Mouse (Mus musculus): Measurements from ENCODE around the gene Fscn1. TPM values are rescaled to one million over a fixed set of nuclear protein-coding genes. Genes with fewer than 3 reads are reported as not detected.

Fscn1 gene
- polyA plus RNA-seq, 1 experiment from 2014 or later: 517 TPM

DNA sequence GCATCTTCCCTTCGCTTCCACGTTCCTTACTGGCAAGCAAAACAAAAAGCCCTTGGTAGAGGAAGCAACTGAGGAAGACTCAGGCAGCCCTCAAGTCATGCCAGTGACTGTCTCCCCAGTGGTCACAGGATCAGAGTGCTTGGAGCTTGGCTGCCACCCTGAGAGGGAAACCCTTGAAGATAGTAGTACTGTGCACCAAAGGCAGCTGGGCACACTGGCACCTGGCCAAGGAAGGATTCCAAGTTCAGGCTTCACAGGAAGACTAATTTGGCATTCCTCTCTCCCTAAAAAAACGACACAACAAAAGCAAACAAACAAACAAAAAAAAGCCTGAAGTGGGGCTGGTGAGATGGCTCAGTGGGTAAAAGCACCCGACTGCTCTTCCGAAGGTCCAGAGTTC, 28.4 kb downstream of the Fscn1 start:
- Histone ChIP-seq H3K9me3 (no peaks in the 10 kb centered on the region), H3K27me3 (no peaks in the 10 kb centered on the region), H3K4me2 (no peak overlapping the region), H3K4me3 (no peak overlapping the region), H3K4me1 (replicated peaks) (no peaks in the 10 kb centered on the region), H3K9ac (no peak overlapping the region), H3K36me3 (peaks cover 35% of the 10 kb centered on the region), H3K27ac (replicated peaks) (no peak overlapping the region)
- no peak for ATAC-seq (ENCODE audit: low read depth)
- WGBS: 78% methylated on average over 5 of the region's 5 CpGs

GRCm38 (mm10) chr5:142989167-142989566, 29.0 kb downstream of the Fscn1 start:
- ATAC-seq (ENCODE audit: low read depth): no peak

DNA sequence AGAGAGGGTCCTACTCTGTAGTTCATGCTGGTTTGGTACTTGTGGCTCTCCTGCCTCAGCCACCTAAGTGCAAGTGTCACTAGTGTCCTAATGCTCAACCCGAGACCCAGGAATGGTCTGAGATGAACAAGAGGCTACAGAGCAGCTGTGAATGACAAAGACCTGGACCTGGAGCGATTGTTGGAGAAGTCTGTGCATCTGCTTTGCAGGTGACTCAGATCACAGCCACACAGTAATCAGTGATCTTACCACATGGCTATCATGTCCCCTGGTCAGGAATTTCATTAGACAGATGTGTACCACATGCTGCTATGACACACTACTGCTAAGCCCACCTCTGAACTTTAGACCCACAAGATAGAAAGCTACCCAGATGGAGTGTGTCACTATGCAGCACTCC, 34.6 kb downstream of the Fscn1 start:
- no peaks in the 10 kb centered on the region for H3K27me3 ChIP-seq
- no peaks in the 10 kb centered on the region for H3K9me3 ChIP-seq
- no peak overlapping the region for H3K9ac ChIP-seq
- no peak overlapping the region for H3K27ac ChIP-seq (replicated peaks)
- ATAC-seq (ENCODE audit: low read depth): no peak
- 90% methylated on average over 2 of the region's 2 CpGs for WGBS
- 0 out of 2 replicates have a peak, but pooled peaks cover 13% of the 10 kb centered on the region for H3K4me1 ChIP-seq (replicated peaks)
- peaks cover 43% of the 10 kb centered on the region for H3K36me3 ChIP-seq
- H3K4me2 ChIP-seq: no peak overlapping the region
- H3K4me3 ChIP-seq: no peak overlapping the region

More at GRCm38 (mm10) chr5:142989167-142989566, 29.0 kb downstream of the Fscn1 start:
- 88% methylated on average over 3 of the region's 3 CpGs for WGBS
- Histone ChIP-seq H3K4me1 (replicated peaks) (no peaks in the 10 kb centered on the region), H3K36me3 (peaks cover 42% of the 10 kb centered on the region), H3K27me3 (no peaks in the 10 kb centered on the region), H3K4me3 (no peak overlapping the region), H3K27ac (replicated peaks) (no peak overlapping the region), H3K9ac (no peak overlapping the region), H3K4me2 (no peak overlapping the region), H3K9me3 (no peaks in the 10 kb centered on the region)

DNA sequence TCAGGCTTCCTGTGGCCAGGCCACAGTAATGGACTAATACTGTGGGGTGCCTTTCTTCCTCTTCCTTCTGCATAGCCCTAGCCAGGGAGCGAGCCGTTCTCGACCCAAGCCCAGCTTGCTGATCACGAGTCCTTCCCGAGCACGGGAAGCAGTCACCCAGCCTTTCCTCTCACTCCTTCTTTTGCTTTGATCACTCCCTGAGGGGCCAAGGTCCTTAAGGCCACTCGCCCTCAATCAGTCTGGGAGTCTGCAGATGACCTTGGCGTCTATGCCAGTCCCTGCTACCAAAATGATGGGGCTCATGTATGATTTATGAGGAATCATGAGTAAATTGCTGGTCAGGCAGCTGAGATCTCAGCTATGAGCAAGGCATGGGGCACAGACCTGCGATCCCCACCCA, 37.4 kb downstream of the Fscn1 start:
- H3K4me3 ChIP-seq: no peak overlapping the region
- H3K27ac ChIP-seq (replicated peaks): no peak overlapping the region; the same call in 1 of the 2 replicates
- H3K4me2 ChIP-seq: no peak overlapping the region
- H3K27me3 ChIP-seq: no peaks in the 10 kb centered on the region
- ATAC-seq (ENCODE audit: low read depth): no peak
- 83% methylated on average over 9 of the region's 9 CpGs for WGBS
- no peak overlapping the region for H3K9ac ChIP-seq
- peaks cover 24% of the 10 kb centered on the region for H3K36me3 ChIP-seq
- no peaks in the 10 kb centered on the region for H3K9me3 ChIP-seq
- peaks cover 30% of the 10 kb centered on the region for H3K4me1 ChIP-seq (replicated peaks)

GRCm38 (mm10) chr5:142998171-142998570, 38.0 kb downstream of the Fscn1 start:
- H3K27me3 ChIP-seq: no peaks in the 10 kb centered on the region
- no peak overlapping the region for H3K4me3 ChIP-seq
- H3K4me2 ChIP-seq: no peak overlapping the region
- ATAC-seq (ENCODE audit: low read depth): no peak
- WGBS: 63% methylated on average over 2 of the region's 2 CpGs
- peaks cover 30% of the 10 kb centered on the region for H3K4me1 ChIP-seq (replicated peaks)
- H3K9me3 ChIP-seq: no peaks in the 10 kb centered on the region
- peaks cover 17% of the 10 kb centered on the region for H3K36me3 ChIP-seq
- H3K9ac ChIP-seq: no peak overlapping the region
- H3K27ac ChIP-seq (replicated peaks): no peak overlapping the region; the same call in 1 of the 2 replicates

GRCm38 (mm10) chr5:143000091-143000490, 39.9 kb downstream of the Fscn1 start:
- Histone ChIP-seq H3K36me3 (peaks cover 14% of the 10 kb centered on the region), H3K27me3 (no peaks in the 10 kb centered on the region), H3K9ac (0 out of 2 replicates have a peak overlapping the region, but pooled peaks have one; percentile 39), H3K4me2 (no peak overlapping the region), H3K4me1 (replicated peaks) (peaks cover 30% of the 10 kb centered on the region), H3K27ac (replicated peaks) (peak overlapping the region; percentile 86), H3K9me3 (no peaks in the 10 kb centered on the region), H3K4me3 (no peak overlapping the region)
- WGBS: 43% methylated on average over 4 of the region's 4 CpGs
- ATAC-seq (ENCODE audit: low read depth): no peak

DNA sequence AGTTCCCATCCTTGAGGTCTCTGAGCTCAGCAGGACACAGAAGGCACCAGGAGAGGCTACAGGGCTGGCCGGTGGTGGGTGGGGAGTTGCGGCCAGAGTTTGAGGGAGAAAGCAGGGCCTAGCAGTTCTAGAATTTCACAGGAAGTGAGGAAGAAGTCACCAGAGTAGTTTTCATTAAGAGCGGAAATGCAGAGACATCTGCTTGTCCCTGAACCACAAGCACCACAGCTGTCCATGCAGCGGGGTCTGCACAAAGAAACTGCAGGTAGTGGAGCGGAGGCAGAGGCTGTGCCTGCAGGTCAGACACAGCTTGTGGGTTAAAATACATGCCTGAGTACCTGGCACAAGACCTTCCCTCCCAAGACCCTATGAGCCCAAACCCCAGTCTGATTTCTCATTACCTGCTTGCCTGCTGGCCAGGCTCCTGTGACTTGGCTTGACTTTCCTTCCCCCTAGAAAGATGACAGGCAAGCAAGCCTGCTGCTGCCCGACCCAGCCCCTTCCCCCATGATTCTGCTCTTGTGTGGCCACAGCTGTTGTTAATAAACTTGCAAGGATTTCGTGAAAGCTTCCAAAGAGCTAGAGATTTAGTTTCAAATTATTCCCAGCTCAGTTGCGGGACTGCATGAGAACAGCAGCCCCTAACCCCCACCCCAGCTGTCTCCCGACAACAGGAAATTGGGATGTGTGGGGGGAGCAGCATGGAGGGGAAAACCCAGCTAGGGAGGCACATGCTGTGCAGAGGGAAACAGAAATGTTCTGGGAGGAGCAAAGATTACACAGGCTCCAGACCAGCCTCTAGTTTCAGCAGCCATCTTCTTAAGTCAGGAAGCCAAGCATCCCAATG, 40.7 kb downstream of the Fscn1 start:
- Histone ChIP-seq H3K9me3 (no peaks in the 10 kb centered on the region), H3K27ac (replicated peaks) (peak overlapping the region; percentile 86), H3K9ac (peak overlapping the region; percentile 56), H3K4me3 (no peak overlapping the region), H3K4me1 (replicated peaks) (peaks cover 30% of the 10 kb centered on the region), H3K36me3 (peaks cover 14% of the 10 kb centered on the region), H3K4me2 (no peak overlapping the region), H3K27me3 (no peaks in the 10 kb centered on the region)
- 50% methylated on average over 9 of the region's 9 CpGs for WGBS
- ATAC-seq (ENCODE audit: low read depth): 0 out of 2 replicates have a peak, but pooled peaks have one; percentile 50

DNA sequence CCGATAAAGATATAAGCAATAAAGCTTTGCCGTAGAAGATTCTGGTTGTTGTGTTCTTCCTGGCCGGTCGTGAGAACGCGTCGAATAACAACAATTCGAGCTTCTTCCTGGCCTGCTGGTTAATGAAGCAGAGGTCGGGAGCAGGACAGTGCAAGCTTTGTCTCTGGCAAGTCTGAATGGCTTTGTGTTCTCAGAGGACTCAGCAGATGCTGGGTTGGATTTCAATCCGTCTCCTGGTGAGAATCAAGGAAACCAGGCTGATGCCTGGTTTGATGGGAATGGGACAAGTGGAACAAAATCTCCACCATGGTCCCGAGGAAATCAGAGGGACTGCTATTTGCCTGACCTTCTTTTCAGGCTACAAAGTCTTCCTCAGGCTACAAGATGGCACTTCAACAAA, 49.2 kb downstream of the Fscn1 start:
- Histone ChIP-seq H3K36me3 (peaks cover 40% of the 10 kb centered on the region), H3K9ac (peak overlapping the region; percentile 23; the same call in 1 of the 2 replicates), H3K27me3 (no peaks in the 10 kb centered on the region), H3K9me3 (no peaks in the 10 kb centered on the region), H3K4me1 (replicated peaks) (peaks cover 9% of the 10 kb centered on the region), H3K4me3 (no peak overlapping the region), H3K4me2 (no peak overlapping the region), H3K27ac (replicated peaks) (peak overlapping the region; percentile 81)
- WGBS: 41% methylated on average over 11 of the region's 11 CpGs
- ATAC-seq (ENCODE audit: low read depth): no peak

GRCm38 (mm10) chr5:143017401-143017800, 57.3 kb downstream of the Fscn1 start:
- ATAC-seq (ENCODE audit: low read depth): no peak
- no peak overlapping the region for H3K4me3 ChIP-seq
- H3K4me1 ChIP-seq (replicated peaks): no peaks in the 10 kb centered on the region
- no peak overlapping the region for H3K9ac ChIP-seq
- H3K36me3 ChIP-seq: peaks cover 56% of the 10 kb centered on the region
- H3K9me3 ChIP-seq: no peaks in the 10 kb centered on the region
- WGBS: 88% methylated on average over 5 of the region's 5 CpGs
- no peak overlapping the region for H3K4me2 ChIP-seq
- no peak overlapping the region for H3K27ac ChIP-seq (replicated peaks)
- H3K27me3 ChIP-seq: no peaks in the 10 kb centered on the region

Other genes starting within 250 kb of the Fscn1 start
- 30.3 and 31.1 TPM in 2 replicates for gene Tnrc18, start 142.7 kb upstream of the Fscn1 start, polyA plus RNA-seq (2015; fragmentation: Nextera tagmentation; extraction: Ambion mirVana)
- gene Fbxl18, start 64.9 kb upstream of the Fscn1 start, polyA plus RNA-seq (2015; fragmentation: Nextera tagmentation; extraction: Ambion mirVana): 25.5 and 28.2 TPM in 2 replicates
- gene Actb, start 53.6 kb upstream of the Fscn1 start, polyA plus RNA-seq (2015; fragmentation: Nextera tagmentation; extraction: Ambion mirVana): 15,088 and 16,772 TPM in 2 replicates
- gene Rnf216, start 152.7 kb downstream of the Fscn1 start, polyA plus RNA-seq (2015; fragmentation: Nextera tagmentation; extraction: Ambion mirVana): 33.1 and 36.1 TPM in 2 replicates
- gene Olfr718-ps1, start 187.2 kb downstream of the Fscn1 start, polyA plus RNA-seq (2015; fragmentation: Nextera tagmentation; extraction: Ambion mirVana): 0.04 TPM in 1 of 2 replicates, not detected in the other
- gene Rbak, start 220.4 kb downstream of the Fscn1 start, polyA plus RNA-seq (2015; fragmentation: Nextera tagmentation; extraction: Ambion mirVana): 14.6 TPM in 2 replicates
- gene Spdye4b, start 220.7 kb downstream of the Fscn1 start, polyA plus RNA-seq (2015; fragmentation: Nextera tagmentation; extraction: Ambion mirVana): not detected in 2 replicates

Measured in neural tube, embryonic 13.5 days (tissue).